Mouse (Mus musculus) intestine, embryonic 14.5 days (tissue): ENCODE results near the gene Tns2. TPM values are rescaled to one million over a fixed set of nuclear protein-coding genes. Genes with fewer than 3 reads are reported as not detected.
A peak's percentile ranks its signal among the peaks of the same experiment; 100 is the strongest.

Experiments
- ATAC-seq: fragments of 200-750 bp; cut with Nextera tagmentation; replicated peaks from 2 replicates; pipeline ENCODE4 v1.8.0; 2017; ENCODE audit warnings: low read depth, moderate number of reproducible peaks, moderate TSS enrichment, moderate library complexity; ENCODE audit not compliant: low FRiP score, low TSS enrichment
- DNase-seq: peaks from one replicate; pipeline ENCODE4 v3.0.0-alpha.2; 2018; ENCODE audit warnings: low spot score
- H3K27ac ChIP-seq: fragments of 300-500 bp; sonication (generic); 2 replicates; pipeline ENCODE4 v1.5.1; 2014; ENCODE audit warnings: low read depth, mild to moderate bottlenecking, control low read depth
- H3K27me3 ChIP-seq: fragments of 300-500 bp; sonication (generic); replicated peaks from 2 replicates; pipeline ENCODE4 v1.6.1; 2014; ENCODE audit warnings: low read length, control low read depth; ENCODE audit not compliant: control insufficient read depth, insufficient read depth
- H3K36me3 ChIP-seq: fragments of 300-500 bp; sonication (generic); 2 replicates; pipeline ENCODE4 v1.6.1; 2014; ENCODE audit warnings: low read length, control low read depth; ENCODE audit not compliant: control insufficient read depth, insufficient read depth
- H3K4me1 ChIP-seq: fragments of 300-500 bp; sonication (generic); replicated peaks from 2 replicates; pipeline ENCODE4 v1.6.1; 2014; ENCODE audit warnings: low read length, control low read depth, mixed read lengths; ENCODE audit not compliant: control insufficient read depth, insufficient read depth
- H3K4me2 ChIP-seq: fragments of 300-500 bp; sonication (generic); 2 replicates; pipeline ENCODE4 v1.6.1; 2014; ENCODE audit warnings: low read length
- H3K4me3 ChIP-seq: fragments of 300-500 bp; sonication (generic); 2 replicates; pipeline ENCODE4 v1.5.1; 2014; ENCODE audit warnings: low read depth, low read length, control low read depth, mixed read lengths
- H3K9ac ChIP-seq: fragments of 300-500 bp; sonication (generic); 2 replicates; pipeline ENCODE4 v1.6.1; 2014; ENCODE audit warnings: mild to moderate bottlenecking, low read length
- H3K9me3 ChIP-seq: fragments of 300-500 bp; sonication (generic); 2 replicates; pipeline ENCODE4 v1.6.1; 2016; ENCODE audit warnings: low read length, control low read depth; ENCODE audit not compliant: control insufficient read depth
- WGBS: fragments of 180-500 bp; shearing (Covaris S2); extraction: QIAGEN DNeasy Blood & Tissue Kit; methylation state at CpG from one replicate; pipeline ENCODE4 v1.1.7; 2014; 5-methylcytosine and 5-hydroxymethylcytosine counted together
- polyA plus RNA-seq: library from polyadenylated mRNA; unstranded; fragments of >200 nt; fragmentation: Nextera tagmentation; extraction: Ambion mirVana; gene quantifications from 2 replicates; pipeline ENCODE4 v1.2.1, GENCODE M21; 2014

The Tns2 gene
- polyA plus RNA-seq, 1 experiment from 2014 or later, result 41.5 TPM

DNA sequence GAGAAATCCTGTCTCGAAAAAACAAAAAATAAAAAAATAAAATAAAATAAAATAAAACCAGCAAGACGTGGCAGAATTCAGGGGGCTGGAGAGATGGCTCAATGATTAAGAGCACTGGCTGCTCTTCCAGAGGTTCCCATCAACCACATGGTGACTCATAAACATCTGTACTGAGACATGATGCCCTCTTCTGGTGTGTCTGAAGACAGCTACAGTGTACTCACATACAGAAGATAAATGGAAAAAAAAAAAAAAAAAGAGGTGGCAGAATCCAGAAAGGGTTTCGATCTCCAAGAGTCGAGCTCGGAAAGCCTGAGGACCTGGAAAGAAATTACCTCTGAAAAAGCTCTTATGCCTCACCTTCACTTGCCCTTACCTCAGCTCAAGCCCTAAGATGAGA lies 40.9 kb downstream of the Tns2 start:
- Histone ChIP-seq H3K4me3 (no peak overlapping the region), H3K4me1 (peaks cover 17% of the 10 kb centered on the region; the same call in 1 of the 2 replicates), H3K27ac (no peak overlapping the region), H3K4me2 (no peak overlapping the region), H3K9me3 (no peaks in the 10 kb centered on the region), H3K9ac (no peak overlapping the region), H3K27me3 (peaks cover 24% of the 10 kb centered on the region), H3K36me3 (no peaks in the 10 kb centered on the region)
- ATAC-seq (no peak), DNase-seq (no peak)
- WGBS, result 92% methylated on average over 5 of the region's 5 CpGs

DNA sequence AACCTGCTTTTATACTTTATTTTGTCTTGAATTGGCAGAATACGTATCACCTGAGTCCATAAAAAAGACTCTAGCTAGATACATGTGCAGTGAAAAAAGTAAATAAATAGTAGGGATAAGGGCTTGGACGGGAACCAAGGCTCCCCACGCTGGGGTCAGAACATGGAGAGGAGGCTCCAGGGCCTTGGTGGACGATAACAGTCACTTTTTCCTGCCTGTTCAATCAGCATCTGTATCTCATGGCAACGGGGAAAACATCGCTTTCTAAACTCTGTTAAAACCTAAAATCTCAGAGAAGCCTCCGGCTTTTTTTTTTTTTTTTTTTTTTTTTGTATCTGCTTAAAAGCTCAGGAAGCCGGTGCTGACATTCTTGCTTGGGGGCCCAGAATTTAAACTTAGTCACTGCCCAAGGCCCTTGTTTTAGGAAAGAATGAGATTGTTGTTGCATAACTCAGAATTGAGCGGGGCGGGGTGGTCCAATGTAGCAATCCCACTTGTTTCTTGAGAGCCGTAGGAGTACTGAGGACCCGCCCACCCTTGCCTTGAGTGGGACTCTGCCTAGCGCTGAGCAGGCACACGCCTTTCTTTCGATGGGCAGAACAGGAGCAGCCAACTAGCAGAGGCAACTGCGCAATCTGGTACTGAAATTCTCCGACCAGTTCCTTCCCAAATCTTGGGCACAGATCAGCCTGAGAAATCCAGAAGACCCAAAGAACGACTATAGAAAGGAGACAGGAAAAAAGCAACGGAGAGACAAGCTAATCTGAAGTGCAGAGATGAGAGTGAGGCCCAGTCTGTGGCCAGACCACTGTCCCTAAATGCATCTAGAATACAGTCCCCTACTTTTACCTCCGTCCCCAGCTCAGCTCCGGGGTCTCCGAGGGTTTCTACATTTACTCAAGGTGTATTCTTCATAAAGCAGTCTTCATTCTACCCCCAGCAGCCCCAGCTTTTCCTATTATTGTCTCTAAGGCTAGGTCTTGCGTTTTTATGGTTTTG lies 43.0 kb downstream of the Tns2 start:
- H3K36me3 ChIP-seq, result no peaks in the 10 kb centered on the region
- DNase-seq, result peak; percentile 63
- H3K9me3 ChIP-seq, result no peaks in the 10 kb centered on the region
- peaks cover 24% of the 10 kb centered on the region for H3K27me3 ChIP-seq
- H3K4me3 ChIP-seq, result no peak overlapping the region
- ATAC-seq, result no peak
- H3K4me1 ChIP-seq, result peaks cover 18% of the 10 kb centered on the region; the same call in 1 of the 2 replicates
- H3K4me2 ChIP-seq, result no peak overlapping the region
- H3K9ac ChIP-seq, result no peak overlapping the region
- H3K27ac ChIP-seq, result no peak overlapping the region
- 48% methylated on average over 23 of the region's 23 CpGs for WGBS

DNA sequence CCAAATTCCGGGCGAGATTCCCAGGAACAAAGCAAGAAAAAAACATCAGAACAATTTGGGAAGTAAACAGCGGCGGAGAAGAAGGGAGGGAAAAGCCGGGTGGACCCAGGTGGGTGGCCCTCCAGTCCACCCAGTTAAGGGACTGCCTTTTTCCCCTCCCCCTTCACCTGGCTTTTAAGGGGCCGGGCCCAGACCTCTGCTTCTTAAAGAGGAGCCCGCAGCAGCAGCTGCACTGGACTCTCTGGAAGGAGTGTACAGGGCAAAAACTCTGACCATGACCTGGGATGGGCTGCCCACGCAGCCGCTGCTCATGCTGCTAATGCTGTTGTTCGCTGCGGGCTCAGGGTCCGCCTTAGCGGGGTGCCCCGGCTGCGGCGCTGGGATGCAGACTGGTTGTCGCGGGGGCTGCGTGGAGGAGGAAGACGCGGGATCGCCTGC lies 44.1 kb downstream of the Tns2 start, which contains the start of gene Igfbp6:
Igfbp6 (plus strand) TSS at position 89 of the 438 bp plus-strand sequence.
- H3K4me2 ChIP-seq, result peak within 1 kb of the TSS; percentile 13
- ATAC-seq (no peak), DNase-seq (no peak)
- no peak within 1 kb of the TSS for H3K27ac ChIP-seq
- H3K4me1 ChIP-seq, result peaks cover 18% of the 10 kb centered on the region; the same call in 1 of the 2 replicates
- no peaks in the 10 kb centered on the region for H3K36me3 ChIP-seq
- WGBS, result 13% methylated on average over 22 of the region's 22 CpGs
- peaks cover 24% of the 10 kb centered on the region for H3K27me3 ChIP-seq
- no peak within 1 kb of the TSS for H3K9ac ChIP-seq
- no peaks in the 10 kb centered on the region for H3K9me3 ChIP-seq
- peak within 1 kb of the TSS; percentile 20 for H3K4me3 ChIP-seq

DNA sequence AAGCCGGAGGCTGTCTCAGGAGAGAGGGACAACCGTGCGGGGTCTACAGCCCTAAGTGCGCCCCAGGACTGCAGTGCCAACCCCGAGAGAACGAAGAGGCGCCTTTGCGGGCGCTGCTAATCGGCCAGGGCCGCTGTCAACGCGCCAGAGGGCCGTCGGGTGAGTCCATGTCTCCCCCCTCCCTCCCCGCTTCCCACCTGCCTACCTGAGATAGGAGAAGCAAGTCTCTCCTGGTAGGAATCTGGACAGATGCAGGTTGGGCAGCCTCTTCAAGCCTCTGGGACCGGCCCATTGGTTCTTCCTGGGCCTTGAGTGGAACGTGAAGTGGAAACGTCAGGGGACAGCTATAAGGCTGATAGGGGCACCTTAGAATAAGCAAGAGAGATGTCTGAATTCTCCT lies 44.5 kb downstream of the Tns2 start:
- Histone ChIP-seq H3K27ac (no peak overlapping the region), H3K4me1 (peaks cover 18% of the 10 kb centered on the region; the same call in 1 of the 2 replicates), H3K9me3 (no peaks in the 10 kb centered on the region), H3K4me3 (peak overlapping the region; percentile 20), H3K4me2 (peak overlapping the region; percentile 13), H3K9ac (no peak overlapping the region), H3K27me3 (peaks cover 24% of the 10 kb centered on the region), H3K36me3 (no peaks in the 10 kb centered on the region)
- WGBS, result 17% methylated on average over 19 of the region's 19 CpGs
- DNase-seq (no peak), ATAC-seq (no peak)

- ATAC-seq (no peak), DNase-seq (no peak)
- no peak overlapping the region for H3K4me2 ChIP-seq
- WGBS, result 78% methylated on average over 10 of the region's 10 CpGs
- no peaks in the 10 kb centered on the region for H3K9me3 ChIP-seq
- H3K4me1 ChIP-seq, result peaks cover 23% of the 10 kb centered on the region; the same call in 1 of the 2 replicates
- no peak overlapping the region for H3K27ac ChIP-seq
- H3K4me3 ChIP-seq, result no peak overlapping the region
- peaks cover 24% of the 10 kb centered on the region for H3K27me3 ChIP-seq
- H3K36me3 ChIP-seq, result no peaks in the 10 kb centered on the region
- H3K9ac ChIP-seq, result no peak overlapping the region
Observed at GRCm38 (mm10) chr15:102145330-102145729, 45.1 kb downstream of the Tns2 start.

DNA sequence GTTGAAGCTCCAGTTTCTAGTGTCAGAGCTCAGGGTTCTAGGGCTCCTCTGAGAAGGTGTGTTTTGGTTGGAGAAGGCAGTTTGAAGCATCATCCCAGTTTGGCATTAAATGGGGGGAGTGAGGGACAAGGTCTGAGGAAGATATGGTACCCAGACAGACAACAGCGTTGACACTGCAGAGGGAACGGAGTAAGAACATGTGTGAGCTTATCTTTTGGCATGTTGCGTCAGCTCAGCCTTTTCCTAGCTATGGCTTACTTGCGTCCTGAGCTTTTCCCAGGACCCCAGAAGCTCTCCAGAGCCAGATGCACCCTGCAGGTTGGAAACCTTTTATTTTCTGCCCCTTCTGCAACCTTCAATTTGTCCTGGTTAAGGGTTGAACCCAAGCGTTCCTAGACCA lies 45.9 kb downstream of the Tns2 start:
- ATAC-seq, result no peak
- Histone ChIP-seq H3K4me1 (peaks cover 23% of the 10 kb centered on the region), H3K9me3 (no peaks in the 10 kb centered on the region), H3K27ac (no peak overlapping the region), H3K4me3 (no peak overlapping the region), H3K36me3 (no peaks in the 10 kb centered on the region), H3K9ac (no peak overlapping the region), H3K27me3 (peaks cover 24% of the 10 kb centered on the region), H3K4me2 (no peak overlapping the region)
- WGBS, result 86% methylated on average over 5 of the region's 5 CpGs
- no peak for DNase-seq

GRCm38 (mm10) chr15:102146882-102147281 lies 46.7 kb downstream of the Tns2 start:
- no peak for ATAC-seq
- 5% methylated on average over 1 of the region's 1 CpGs for WGBS
- peaks cover 23% of the 10 kb centered on the region for H3K4me1 ChIP-seq
- no peaks in the 10 kb centered on the region for H3K36me3 ChIP-seq
- H3K27ac ChIP-seq, result no peak overlapping the region
- no peaks in the 10 kb centered on the region for H3K9me3 ChIP-seq
- DNase-seq, result no peak
- H3K4me2 ChIP-seq, result no peak overlapping the region
- peaks cover 24% of the 10 kb centered on the region for H3K27me3 ChIP-seq
- H3K9ac ChIP-seq, result no peak overlapping the region
- no peak overlapping the region for H3K4me3 ChIP-seq

- ATAC-seq, result no peak
- H3K9ac ChIP-seq, result no peak overlapping the region
- WGBS, result 59% methylated on average over 16 of the region's 16 CpGs
Observed at GRCm38 (mm10) chr15:102147674-102148402, 47.6 kb downstream of the Tns2 start.

More at GRCm38 (mm10) chr15:102147674-102148402, 47.6 kb downstream of the Tns2 start:
- H3K9me3 ChIP-seq, result no peaks in the 10 kb centered on the region
- no peaks in the 10 kb centered on the region for H3K36me3 ChIP-seq
- no peak overlapping the region for H3K4me3 ChIP-seq
- no peak for DNase-seq
- peaks cover 22% of the 10 kb centered on the region for H3K4me1 ChIP-seq
- no peak overlapping the region for H3K4me2 ChIP-seq
- H3K27ac ChIP-seq, result no peak overlapping the region
- H3K27me3 ChIP-seq, result peaks cover 24% of the 10 kb centered on the region
